Mouse (Mus musculus): ENCODE data around the gene Wipf2. TPM values are rescaled to one million over a fixed set of nuclear protein-coding genes. Genes with fewer than 3 reads are reported as not detected.

Gene Wipf2
- polyA plus RNA-seq, 1 experiment from 2014 or later = 3.3 TPM

- peak overlapping the region; percentile 97 for H3K4me2 ChIP-seq (ENCODE audit: low read length)
- no peak; the same call in 1 of the 2 replicates for ATAC-seq
- DNase-seq (ENCODE audit: low spot score) = no peak
- peaks cover 9% of the 10 kb centered on the region; the same call in 1 of the 2 replicates for H3K4me1 ChIP-seq (ENCODE audit: control insufficient read depth, insufficient read depth, low read length)
- peaks cover 36% of the 10 kb centered on the region for H3K36me3 ChIP-seq (ENCODE audit: control insufficient read depth, insufficient read depth, low read length)
- no peaks in the 10 kb centered on the region for H3K9me3 ChIP-seq (replicated peaks; ENCODE audit: control insufficient read depth, low read length)
- H3K27ac ChIP-seq (ENCODE audit: low read depth, low read length) = no peak overlapping the region
- WGBS = 26% methylated on average over 7 of the region's 7 CpGs
- no peak overlapping the region for H3K9ac ChIP-seq (ENCODE audit: low read length)
- peak overlapping the region; percentile 69 for H3K4me3 ChIP-seq (ENCODE audit: low read depth, low read length)
- H3K27me3 ChIP-seq (replicated peaks; ENCODE audit: control insufficient read depth, insufficient read depth, low read length) = 0 out of 2 replicates have a peak, but pooled peaks cover 4% of the 10 kb centered on the region
Measured at GRCm38 (mm10) chr11:98836128-98836527, 27.3 kb upstream of the Wipf2 start.

GRCm38 (mm10) chr11:98836651-98837141 lies 26.7 kb upstream of the Wipf2 start, which contains the start of gene Rapgefl1:
TSS of gene Rapgefl1 (plus strand) at chr11:98836785.
- peak within 1 kb of the TSS; percentile 69 for H3K4me3 ChIP-seq (ENCODE audit: low read depth, low read length)
- under 1% methylated on average over 37 of the region's 48 CpGs for WGBS
- H3K4me2 ChIP-seq (ENCODE audit: low read length) = peak within 1 kb of the TSS; percentile 97
- ATAC-seq = peak; percentile 93
- H3K9me3 ChIP-seq (replicated peaks; ENCODE audit: control insufficient read depth, low read length) = no peaks in the 10 kb centered on the region
- peak; percentile 83 for DNase-seq (ENCODE audit: low spot score)
- no peak within 1 kb of the TSS; the same call in 1 of the 2 replicates for H3K27ac ChIP-seq (ENCODE audit: low read depth, low read length)
- 0 out of 2 replicates have a peak, but pooled peaks cover 4% of the 10 kb centered on the region for H3K27me3 ChIP-seq (replicated peaks; ENCODE audit: control insufficient read depth, insufficient read depth, low read length)
- peaks cover 9% of the 10 kb centered on the region; the same call in 1 of the 2 replicates for H3K4me1 ChIP-seq (ENCODE audit: control insufficient read depth, insufficient read depth, low read length)
- H3K9ac ChIP-seq (ENCODE audit: low read length) = peak within 1 kb of the TSS; percentile 69
- H3K36me3 ChIP-seq (ENCODE audit: control insufficient read depth, insufficient read depth, low read length) = peaks cover 30% of the 10 kb centered on the region

- DNase-seq (ENCODE audit: low spot score) = peak; percentile 13
- Histone ChIP-seq H3K27me3 (replicated peaks; ENCODE audit: control insufficient read depth, insufficient read depth, low read length) (0 out of 2 replicates have a peak, but pooled peaks cover 4% of the 10 kb centered on the region), H3K4me3 (ENCODE audit: low read depth, low read length) (peak overlapping the region; percentile 69), H3K36me3 (ENCODE audit: control insufficient read depth, insufficient read depth, low read length) (peaks cover 25% of the 10 kb centered on the region), H3K9me3 (replicated peaks; ENCODE audit: control insufficient read depth, low read length) (no peaks in the 10 kb centered on the region), H3K4me1 (ENCODE audit: control insufficient read depth, insufficient read depth, low read length) (peaks cover 9% of the 10 kb centered on the region; the same call in 1 of the 2 replicates), H3K9ac (ENCODE audit: low read length) (peak overlapping the region; percentile 69), H3K4me2 (ENCODE audit: low read length) (peak overlapping the region; percentile 97), H3K27ac (ENCODE audit: low read depth, low read length) (no peak overlapping the region)
- peak; percentile 45 for ATAC-seq
- 2% methylated on average over 24 of the region's 29 CpGs for WGBS
Measured at GRCm38 (mm10) chr11:98837231-98837704, 26.2 kb upstream of the Wipf2 start.

GRCm38 (mm10) chr11:98837917-98838316 lies 25.5 kb upstream of the Wipf2 start:
- Histone ChIP-seq H3K36me3 (ENCODE audit: control insufficient read depth, insufficient read depth, low read length) (peaks cover 18% of the 10 kb centered on the region), H3K4me3 (ENCODE audit: low read depth, low read length) (peak overlapping the region; percentile 69; the same call in 1 of the 2 replicates), H3K4me1 (ENCODE audit: control insufficient read depth, insufficient read depth, low read length) (peaks cover 9% of the 10 kb centered on the region; the same call in 1 of the 2 replicates), H3K4me2 (ENCODE audit: low read length) (peak overlapping the region; percentile 97), H3K9ac (ENCODE audit: low read length) (peak overlapping the region; percentile 69; the same call in 1 of the 2 replicates), H3K27me3 (replicated peaks; ENCODE audit: control insufficient read depth, insufficient read depth, low read length) (0 out of 2 replicates have a peak, but pooled peaks cover 4% of the 10 kb centered on the region), H3K9me3 (replicated peaks; ENCODE audit: control insufficient read depth, low read length) (no peaks in the 10 kb centered on the region), H3K27ac (ENCODE audit: low read depth, low read length) (peak overlapping the region; percentile 27; the same call in 1 of the 2 replicates)
- ATAC-seq = no peak
- DNase-seq (ENCODE audit: low spot score) = no peak
- WGBS = 48% methylated on average over 11 of the region's 11 CpGs

GRCm38 (mm10) chr11:98838512-98838911 lies 24.9 kb upstream of the Wipf2 start:
- ATAC-seq = no peak
- peaks cover 12% of the 10 kb centered on the region for H3K36me3 ChIP-seq (ENCODE audit: control insufficient read depth, insufficient read depth, low read length)
- peak overlapping the region; percentile 27; the same call in 1 of the 2 replicates for H3K27ac ChIP-seq (ENCODE audit: low read depth, low read length)
- H3K9ac ChIP-seq (ENCODE audit: low read length) = no peak overlapping the region
- peaks cover 9% of the 10 kb centered on the region; the same call in 1 of the 2 replicates for H3K4me1 ChIP-seq (ENCODE audit: control insufficient read depth, insufficient read depth, low read length)
- no peaks in the 10 kb centered on the region for H3K9me3 ChIP-seq (replicated peaks; ENCODE audit: control insufficient read depth, low read length)
- DNase-seq (ENCODE audit: low spot score) = no peak
- 0 out of 2 replicates have a peak, but pooled peaks cover 4% of the 10 kb centered on the region for H3K27me3 ChIP-seq (replicated peaks; ENCODE audit: control insufficient read depth, insufficient read depth, low read length)
- WGBS = 69% methylated on average over 9 of the region's 9 CpGs
- no peak overlapping the region for H3K4me3 ChIP-seq (ENCODE audit: low read depth, low read length)
- H3K4me2 ChIP-seq (ENCODE audit: low read length) = peak overlapping the region; percentile 97

- H3K4me1 ChIP-seq (ENCODE audit: control insufficient read depth, insufficient read depth, low read length) = peaks cover 9% of the 10 kb centered on the region; the same call in 1 of the 2 replicates
- no peak overlapping the region for H3K9ac ChIP-seq (ENCODE audit: low read length)
Measured at GRCm38 (mm10) chr11:98839402-98839801, 24.0 kb upstream of the Wipf2 start.

GRCm38 (mm10) chr11:98839897-98840296 lies 23.5 kb upstream of the Wipf2 start:
- Histone ChIP-seq H3K4me1 (ENCODE audit: control insufficient read depth, insufficient read depth, low read length) (peaks cover 9% of the 10 kb centered on the region; the same call in 1 of the 2 replicates), H3K27me3 (replicated peaks; ENCODE audit: control insufficient read depth, insufficient read depth, low read length) (0 out of 2 replicates have a peak, but pooled peaks cover 4% of the 10 kb centered on the region), H3K9me3 (replicated peaks; ENCODE audit: control insufficient read depth, low read length) (no peaks in the 10 kb centered on the region), H3K9ac (ENCODE audit: low read length) (no peak overlapping the region), H3K27ac (ENCODE audit: low read depth, low read length) (no peak overlapping the region), H3K36me3 (ENCODE audit: control insufficient read depth, insufficient read depth, low read length) (no peaks in the 10 kb centered on the region), H3K4me3 (ENCODE audit: low read depth, low read length) (no peak overlapping the region), H3K4me2 (ENCODE audit: low read length) (no peak overlapping the region)
- WGBS = 70% methylated on average over 10 of the region's 10 CpGs
- ATAC-seq (no peak), DNase-seq (ENCODE audit: low spot score) (no peak)

More at GRCm38 (mm10) chr11:98839402-98839801, 24.0 kb upstream of the Wipf2 start:
- H3K27ac ChIP-seq (ENCODE audit: low read depth, low read length) = no peak overlapping the region
- H3K27me3 ChIP-seq (replicated peaks; ENCODE audit: control insufficient read depth, insufficient read depth, low read length) = 0 out of 2 replicates have a peak, but pooled peaks cover 4% of the 10 kb centered on the region
- DNase-seq (ENCODE audit: low spot score) (no peak), ATAC-seq (no peak)
- H3K9me3 ChIP-seq (replicated peaks; ENCODE audit: control insufficient read depth, low read length) = no peaks in the 10 kb centered on the region
- no peak overlapping the region for H3K4me3 ChIP-seq (ENCODE audit: low read depth, low read length)
- H3K4me2 ChIP-seq (ENCODE audit: low read length) = no peak overlapping the region
- H3K36me3 ChIP-seq (ENCODE audit: control insufficient read depth, insufficient read depth, low read length) = peaks cover 4% of the 10 kb centered on the region
- WGBS = 51% methylated on average over 6 of the region's 6 CpGs

GRCm38 (mm10) chr11:98846016-98846415 lies 17.4 kb upstream of the Wipf2 start:
- no peak overlapping the region for H3K9ac ChIP-seq (ENCODE audit: low read length)
- H3K4me2 ChIP-seq (ENCODE audit: low read length) = no peak overlapping the region
- H3K36me3 ChIP-seq (ENCODE audit: control insufficient read depth, insufficient read depth, low read length) = no peaks in the 10 kb centered on the region
- ATAC-seq (no peak), DNase-seq (ENCODE audit: low spot score) (no peak)
- WGBS = 57% methylated on average over 13 of the region's 13 CpGs
- H3K27me3 ChIP-seq (replicated peaks; ENCODE audit: control insufficient read depth, insufficient read depth, low read length) = no peaks in the 10 kb centered on the region
- H3K27ac ChIP-seq (ENCODE audit: low read depth, low read length) = no peak overlapping the region
- H3K4me1 ChIP-seq (ENCODE audit: control insufficient read depth, insufficient read depth, low read length) = peaks cover 8% of the 10 kb centered on the region; the same call in 1 of the 2 replicates
- H3K9me3 ChIP-seq (replicated peaks; ENCODE audit: control insufficient read depth, low read length) = no peaks in the 10 kb centered on the region
- no peak overlapping the region for H3K4me3 ChIP-seq (ENCODE audit: low read depth, low read length)
